Mouse (Mus musculus): ENCODE measurements around the gene Gm39566.
A peak's percentile ranks its signal among the peaks of the same experiment; 100 is the strongest.

The Gm39566 gene

DNA sequence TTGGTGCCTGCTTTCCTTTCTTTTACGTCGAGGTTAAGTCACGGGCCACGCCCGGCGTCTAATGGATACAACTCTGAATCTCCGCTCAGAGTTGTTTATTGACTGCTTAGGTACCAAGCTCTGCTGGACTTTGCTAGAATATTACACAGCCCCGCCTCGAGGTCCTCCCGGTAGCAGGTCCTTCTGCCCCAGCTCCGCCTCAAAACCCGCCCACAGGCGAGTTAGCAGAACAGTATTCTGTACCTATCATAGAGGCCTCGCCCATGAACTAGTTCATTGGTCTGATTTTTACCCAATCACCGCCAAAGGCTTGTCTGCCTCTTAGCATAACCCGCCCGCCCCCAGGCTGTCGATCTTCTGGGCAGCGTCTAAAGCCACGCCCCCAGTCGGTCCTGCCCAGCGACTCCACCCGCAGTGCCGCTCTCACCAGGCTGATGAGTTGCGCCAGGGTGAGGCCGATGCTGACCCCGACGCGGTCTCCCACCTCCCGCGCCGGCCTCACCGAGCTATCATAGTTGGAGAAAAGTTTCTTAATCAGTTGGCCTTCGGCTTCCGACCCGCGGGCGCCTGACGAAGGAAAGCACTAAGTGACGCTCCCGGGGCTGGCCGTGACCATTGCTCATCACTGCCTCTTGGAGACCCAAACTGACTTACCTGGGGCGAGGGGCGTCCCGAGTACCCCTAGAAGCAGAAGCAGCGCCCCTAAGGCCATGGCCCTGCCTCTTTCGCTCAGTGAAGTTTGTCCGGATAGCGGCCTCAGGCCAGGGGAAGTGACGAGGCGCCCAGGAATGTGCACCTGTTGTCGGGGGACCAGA is 19.7 kb downstream of the Gm39566 start, which contains the start of gene Chrnb1:
TSS of gene Chrnb1 (minus strand) at position 776 of the 815 bp plus-strand sequence.
- DNase-seq (ENCODE audit: low read depth, low spot score), result peak; percentile 97
- no peaks in the 10 kb centered on the region for H3K36me3 ChIP-seq (ENCODE audit: control insufficient read depth, insufficient read depth, low read length, poor library complexity, severe bottlenecking)
- H3K27me3 ChIP-seq (ENCODE audit: control insufficient read depth, insufficient read depth, low read length, poor library complexity, severe bottlenecking), result no peaks in the 10 kb centered on the region

DNA sequence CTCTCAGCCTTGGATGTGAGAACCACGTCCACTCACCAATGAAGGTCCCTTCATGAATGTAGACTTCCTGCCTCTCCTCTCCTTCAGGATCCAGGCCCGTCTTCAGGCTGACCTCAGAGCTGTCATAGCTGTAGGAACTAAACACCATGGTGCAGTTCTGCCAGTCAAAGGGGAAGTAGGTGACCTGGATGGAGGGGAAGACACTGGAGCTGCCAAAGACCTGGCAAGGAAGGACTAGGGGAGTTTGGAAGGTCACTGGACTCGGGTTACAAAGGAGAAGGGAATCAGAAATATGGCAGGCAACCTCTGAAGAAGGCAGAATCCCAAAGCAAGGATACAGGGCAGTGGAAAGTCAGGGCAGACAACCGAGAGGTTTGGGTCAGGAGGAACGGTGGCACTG is 21.7 kb downstream of the Gm39566 start:
- Histone ChIP-seq H3K27me3 (ENCODE audit: control insufficient read depth, insufficient read depth, low read length, poor library complexity, severe bottlenecking) (no peaks in the 10 kb centered on the region), H3K36me3 (ENCODE audit: control insufficient read depth, insufficient read depth, low read length, poor library complexity, severe bottlenecking) (no peaks in the 10 kb centered on the region)
- no peak for DNase-seq (ENCODE audit: low read depth, low spot score)

DNA sequence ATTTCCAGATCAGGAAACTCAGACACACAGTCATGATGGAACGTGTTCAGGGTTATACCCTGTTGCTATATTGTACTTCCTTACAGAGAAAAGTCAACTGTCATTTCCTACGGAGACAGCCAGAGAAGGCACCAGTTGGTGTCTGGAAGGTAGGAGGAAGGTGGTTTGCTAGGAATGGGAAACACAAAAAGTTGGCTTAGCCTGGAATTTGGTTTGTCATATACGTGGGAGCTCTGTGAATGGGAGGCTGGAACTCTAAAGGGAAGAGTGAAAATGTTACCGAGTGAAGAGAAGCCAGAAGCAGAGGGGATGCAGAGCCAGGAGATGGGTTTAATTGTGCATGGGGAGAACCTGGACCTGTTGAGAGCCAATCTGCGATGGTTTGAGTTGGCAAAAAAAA is 23.7 kb downstream of the Gm39566 start:
- no peak for DNase-seq (ENCODE audit: low read depth, low spot score)
- Histone ChIP-seq H3K27me3 (ENCODE audit: control insufficient read depth, insufficient read depth, low read length, poor library complexity, severe bottlenecking) (no peaks in the 10 kb centered on the region), H3K36me3 (ENCODE audit: control insufficient read depth, insufficient read depth, low read length, poor library complexity, severe bottlenecking) (no peaks in the 10 kb centered on the region)

DNA sequence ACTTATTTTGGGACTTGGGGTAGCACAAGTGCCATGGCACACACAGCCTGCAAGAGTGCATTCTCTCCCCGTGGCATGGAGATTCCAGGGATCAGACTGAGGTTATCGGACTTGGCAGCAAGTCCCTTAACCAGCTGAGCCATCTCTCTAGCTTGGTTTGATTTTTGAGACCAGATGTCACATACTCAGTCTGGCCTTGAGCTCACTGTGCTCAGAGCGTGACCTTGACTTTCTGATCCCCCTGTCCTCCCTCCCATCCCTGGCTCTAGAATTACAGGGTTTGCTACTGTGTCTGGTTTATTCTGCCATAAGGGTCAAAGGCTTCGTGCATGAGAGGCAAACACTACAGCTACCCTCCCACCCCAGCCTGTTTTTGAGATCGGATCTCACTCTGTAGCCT is 25.7 kb downstream of the Gm39566 start:
- no peak for DNase-seq (ENCODE audit: low read depth, low spot score)
- no peaks in the 10 kb centered on the region for H3K27me3 ChIP-seq (ENCODE audit: control insufficient read depth, insufficient read depth, low read length, poor library complexity, severe bottlenecking)
- H3K36me3 ChIP-seq (ENCODE audit: control insufficient read depth, insufficient read depth, low read length, poor library complexity, severe bottlenecking), result no peaks in the 10 kb centered on the region

DNA sequence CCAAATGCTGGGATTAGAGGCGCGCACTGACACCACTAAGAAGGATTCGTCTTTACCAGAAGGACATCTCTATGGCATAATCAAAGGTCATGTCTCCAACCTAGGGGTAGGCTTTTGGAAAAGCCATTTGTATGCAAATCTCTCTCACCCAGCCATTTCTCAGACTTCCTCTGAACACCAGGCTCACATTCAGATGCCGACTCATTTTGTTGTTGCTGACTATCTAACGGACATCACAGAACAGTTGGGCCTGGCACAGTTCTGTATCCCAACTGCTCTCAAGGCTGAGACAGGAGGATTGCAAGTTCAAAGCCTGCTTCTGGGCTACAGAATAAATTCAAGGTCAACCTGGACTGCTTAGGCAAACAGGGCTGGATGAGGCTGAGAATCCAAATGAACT is 27.8 kb downstream of the Gm39566 start:
- no peaks in the 10 kb centered on the region for H3K36me3 ChIP-seq (ENCODE audit: control insufficient read depth, insufficient read depth, low read length, poor library complexity, severe bottlenecking)
- DNase-seq (ENCODE audit: low read depth, low spot score), result no peak
- H3K27me3 ChIP-seq (ENCODE audit: control insufficient read depth, insufficient read depth, low read length, poor library complexity, severe bottlenecking), result no peaks in the 10 kb centered on the region

DNA sequence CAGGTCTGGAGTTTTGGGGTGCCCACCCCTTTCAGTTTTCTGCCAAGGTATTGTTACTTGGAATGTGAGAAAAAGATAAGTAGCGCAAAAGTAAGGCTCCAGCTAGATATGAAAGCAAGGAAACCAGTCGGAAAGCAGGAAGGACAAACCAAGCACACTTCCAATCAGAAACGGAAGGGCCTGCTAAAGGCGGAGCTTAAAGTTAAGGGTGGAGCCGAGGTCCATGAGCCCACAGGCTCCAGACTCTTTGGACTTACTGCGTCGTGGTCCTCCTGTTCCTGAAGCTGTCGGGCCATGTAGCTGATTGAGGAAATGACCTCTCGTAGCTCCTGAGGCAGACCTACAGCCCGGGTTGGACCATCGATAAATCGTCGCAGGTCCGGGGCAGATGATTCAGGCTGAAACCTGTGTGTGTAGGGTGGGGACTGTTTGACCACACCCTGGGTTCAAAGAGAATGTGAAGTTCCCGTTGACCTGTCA is 30.3 kb downstream of the Gm39566 start:
- no peaks in the 10 kb centered on the region for H3K27me3 ChIP-seq (ENCODE audit: control insufficient read depth, insufficient read depth, low read length, poor library complexity, severe bottlenecking)
- DNase-seq (ENCODE audit: low read depth, low spot score), result no peak
- H3K36me3 ChIP-seq (ENCODE audit: control insufficient read depth, insufficient read depth, low read length, poor library complexity, severe bottlenecking), result no peaks in the 10 kb centered on the region

DNA sequence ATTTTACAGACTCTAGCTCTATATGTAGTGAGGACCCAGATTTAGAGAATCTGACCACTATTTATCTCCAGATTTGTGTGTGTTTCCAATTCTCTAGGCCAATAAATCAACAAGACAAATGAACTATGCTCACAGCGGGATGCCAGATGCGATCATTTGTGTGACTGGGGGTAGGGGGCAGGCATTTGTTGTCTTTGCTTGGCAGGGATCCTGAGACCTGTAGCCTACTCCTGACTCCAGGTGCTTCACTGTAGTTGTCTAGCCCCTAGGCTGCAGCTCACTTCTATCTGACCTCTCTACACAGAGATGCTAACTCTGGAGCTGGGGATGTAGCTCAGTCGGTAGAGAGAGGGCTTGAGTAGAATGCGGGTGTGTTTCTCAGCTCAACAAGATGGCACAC is 33.3 kb downstream of the Gm39566 start:
- H3K27me3 ChIP-seq (ENCODE audit: control insufficient read depth, insufficient read depth, low read length, poor library complexity, severe bottlenecking), result no peaks in the 10 kb centered on the region
- H3K36me3 ChIP-seq (ENCODE audit: control insufficient read depth, insufficient read depth, low read length, poor library complexity, severe bottlenecking), result no peaks in the 10 kb centered on the region; the same call in 1 of the 2 replicates
- DNase-seq (ENCODE audit: low read depth, low spot score), result no peak

DNA sequence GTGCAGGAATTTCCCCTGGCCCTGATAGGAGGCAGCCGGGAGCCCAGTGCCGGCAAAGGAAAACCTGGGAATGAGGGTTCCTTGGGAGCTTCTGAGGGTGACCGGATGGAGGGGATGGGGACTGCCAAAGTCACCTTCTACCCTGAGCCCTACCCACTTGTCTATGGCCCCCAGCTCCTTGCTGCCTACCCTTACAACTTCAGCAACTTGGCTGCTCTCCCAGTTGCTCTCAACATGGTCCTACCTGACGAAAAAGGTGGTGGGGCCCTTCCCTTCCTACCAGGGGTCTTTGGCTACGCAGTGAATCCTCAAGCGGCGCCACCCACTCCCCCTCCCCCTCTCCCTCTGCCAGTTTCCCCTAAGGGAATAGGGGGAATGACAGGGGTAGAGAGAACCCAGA is 36.1 kb downstream of the Gm39566 start:
- Histone ChIP-seq H3K36me3 (ENCODE audit: control insufficient read depth, insufficient read depth, low read length, poor library complexity, severe bottlenecking) (no peaks in the 10 kb centered on the region; the same call in 1 of the 2 replicates), H3K27me3 (ENCODE audit: control insufficient read depth, insufficient read depth, low read length, poor library complexity, severe bottlenecking) (no peaks in the 10 kb centered on the region)
- DNase-seq (ENCODE audit: low read depth, low spot score), result no peak

DNA sequence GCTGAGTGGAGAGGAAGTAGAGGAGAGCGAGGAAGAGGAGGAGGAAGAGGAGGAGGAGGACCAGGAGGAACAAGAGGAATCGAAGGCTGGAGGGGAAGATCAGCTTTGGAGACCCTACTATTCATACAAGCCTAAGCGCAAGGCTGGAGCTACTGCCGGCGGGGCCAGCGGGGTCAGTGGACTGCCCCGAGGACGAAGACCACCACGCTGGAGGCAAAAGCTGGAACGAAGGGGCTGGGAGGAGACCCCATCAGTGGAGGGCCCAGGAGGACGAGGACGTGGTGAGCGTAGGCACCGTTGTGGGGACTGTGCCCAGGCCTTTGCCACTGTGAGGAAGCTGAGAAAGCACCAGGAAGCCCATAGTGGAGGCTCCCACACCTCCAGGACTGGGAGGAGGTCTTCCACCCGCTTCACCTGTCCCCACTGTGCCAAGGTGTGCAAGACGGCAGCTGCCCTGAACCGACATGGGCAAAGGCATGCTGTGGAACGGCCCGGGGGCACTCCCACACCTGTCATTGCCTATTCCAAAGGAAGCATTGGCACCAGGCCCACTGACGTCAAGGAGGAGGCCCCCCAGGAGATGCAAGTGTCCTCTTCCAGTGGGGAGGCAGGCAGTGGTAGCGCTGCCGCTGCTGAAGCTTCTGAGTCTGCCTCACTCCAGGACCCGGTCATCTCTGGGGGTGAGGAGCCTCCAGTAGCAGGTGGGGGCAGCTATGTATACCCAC is 36.7 kb downstream of the Gm39566 start:
- Histone ChIP-seq H3K36me3 (ENCODE audit: control insufficient read depth, insufficient read depth, low read length, poor library complexity, severe bottlenecking) (no peaks in the 10 kb centered on the region; the same call in 1 of the 2 replicates), H3K27me3 (ENCODE audit: control insufficient read depth, insufficient read depth, low read length, poor library complexity, severe bottlenecking) (no peaks in the 10 kb centered on the region)
- no peak for DNase-seq (ENCODE audit: low read depth, low spot score)

DNA sequence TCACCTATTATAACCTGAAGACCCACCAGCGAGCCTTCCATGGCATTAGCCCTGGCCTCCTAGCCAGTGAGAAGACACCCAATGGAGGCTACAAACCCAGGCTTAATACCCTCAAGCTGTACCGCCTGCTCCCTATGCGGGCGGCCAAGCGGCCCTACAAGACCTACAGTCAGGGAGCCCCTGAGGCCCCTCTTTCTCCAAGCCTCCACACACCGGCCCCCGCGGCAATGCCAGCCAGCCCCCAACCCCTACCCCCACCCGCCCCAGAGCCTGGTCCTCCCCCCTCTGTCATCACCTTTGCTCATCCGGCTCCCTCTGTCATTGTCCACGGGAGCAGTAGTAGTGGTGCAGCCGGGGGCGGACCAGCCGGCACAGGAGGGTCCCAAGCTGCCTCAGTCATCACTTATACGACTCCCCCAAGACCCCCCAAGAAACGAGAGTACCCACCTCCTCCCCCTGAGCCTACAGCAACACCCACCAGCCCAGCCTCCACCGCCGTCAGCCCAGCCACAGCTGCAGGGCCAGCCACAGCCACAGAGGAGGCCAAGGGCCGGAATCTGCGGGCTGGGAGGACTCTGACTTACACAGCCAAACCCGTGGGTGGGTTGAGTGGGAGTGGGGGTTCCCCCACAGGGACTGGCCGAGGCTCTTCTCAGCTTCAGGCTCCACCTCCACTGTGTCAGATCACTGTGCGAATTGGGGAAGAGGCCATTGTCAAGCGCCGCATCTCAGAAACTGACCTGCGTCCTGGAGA is 37.4 kb downstream of the Gm39566 start:
- H3K36me3 ChIP-seq (ENCODE audit: control insufficient read depth, insufficient read depth, low read length, poor library complexity, severe bottlenecking), result no peaks in the 10 kb centered on the region; the same call in 1 of the 2 replicates
- H3K27me3 ChIP-seq (ENCODE audit: control insufficient read depth, insufficient read depth, low read length, poor library complexity, severe bottlenecking), result no peaks in the 10 kb centered on the region
- DNase-seq (ENCODE audit: low read depth, low spot score), result peak; percentile 43

DNA sequence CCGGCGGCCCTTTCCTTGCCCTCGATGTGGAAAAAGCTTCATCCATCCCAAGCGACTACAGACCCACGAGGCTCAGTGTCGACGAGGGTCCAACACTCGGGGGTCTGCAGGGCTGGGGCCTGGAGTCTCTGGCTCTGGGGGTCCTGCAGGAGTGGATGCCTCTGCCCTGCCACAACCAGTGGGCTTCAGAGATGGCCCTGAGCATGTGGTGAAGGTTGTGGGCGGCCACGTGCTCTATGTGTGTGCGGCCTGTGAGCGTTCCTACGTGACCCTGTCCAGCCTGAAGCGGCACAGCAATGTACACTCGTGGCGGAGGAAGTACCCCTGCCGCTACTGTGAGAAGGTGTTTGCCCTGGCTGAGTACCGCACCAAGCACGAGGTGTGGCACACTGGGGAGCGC is 38.6 kb downstream of the Gm39566 start:
- Histone ChIP-seq H3K36me3 (ENCODE audit: control insufficient read depth, insufficient read depth, low read length, poor library complexity, severe bottlenecking) (no peaks in the 10 kb centered on the region; the same call in 1 of the 2 replicates), H3K27me3 (ENCODE audit: control insufficient read depth, insufficient read depth, low read length, poor library complexity, severe bottlenecking) (no peaks in the 10 kb centered on the region)
- DNase-seq (ENCODE audit: low read depth, low spot score), result no peak

DNA sequence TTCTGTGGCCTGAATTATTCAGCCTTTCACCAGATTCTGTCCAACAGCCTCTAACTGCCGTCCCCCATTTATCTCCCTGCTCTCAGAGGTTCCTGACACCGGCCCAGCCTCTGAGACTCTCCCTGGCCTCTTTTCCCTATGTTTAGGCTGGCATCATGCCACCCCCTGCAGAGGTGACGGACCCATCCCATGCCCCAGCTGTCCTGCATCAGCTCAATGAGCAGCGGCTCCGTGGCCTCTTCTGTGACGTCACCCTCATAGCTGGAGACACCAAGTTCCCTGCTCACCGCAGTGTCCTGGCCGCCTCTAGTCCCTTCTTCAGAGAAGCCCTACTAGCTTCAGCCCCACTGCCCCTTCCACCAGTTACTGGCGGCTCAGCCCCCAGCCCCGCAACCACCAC is 39.4 kb downstream of the Gm39566 start:
- no peak for DNase-seq (ENCODE audit: low read depth, low spot score)
- Histone ChIP-seq H3K36me3 (ENCODE audit: control insufficient read depth, insufficient read depth, low read length, poor library complexity, severe bottlenecking) (no peaks in the 10 kb centered on the region; the same call in 1 of the 2 replicates), H3K27me3 (ENCODE audit: control insufficient read depth, insufficient read depth, low read length, poor library complexity, severe bottlenecking) (no peaks in the 10 kb centered on the region)

DNA sequence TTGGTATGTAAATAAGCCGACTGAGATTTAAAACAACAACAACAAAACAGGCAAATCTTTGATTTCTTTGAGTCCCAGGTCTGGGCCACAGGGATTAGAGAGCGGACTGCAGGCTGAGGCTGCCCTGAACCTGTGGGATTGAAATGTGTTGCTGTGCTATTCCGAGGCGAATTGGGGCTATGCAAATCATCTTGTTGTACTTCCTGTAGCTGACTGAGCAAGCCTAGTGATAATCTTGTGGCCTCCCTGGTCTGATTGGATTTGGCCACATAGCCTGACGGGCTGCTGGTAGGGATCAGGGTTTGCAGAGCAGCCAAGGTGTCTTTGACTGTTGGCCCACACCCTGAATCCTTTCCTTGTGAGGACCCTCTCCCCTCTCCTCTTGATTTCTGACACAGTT is 40.1 kb downstream of the Gm39566 start:
- peak; percentile 55 for DNase-seq (ENCODE audit: low read depth, low spot score)
- H3K36me3 ChIP-seq (ENCODE audit: control insufficient read depth, insufficient read depth, low read length, poor library complexity, severe bottlenecking), result no peaks in the 10 kb centered on the region; the same call in 1 of the 2 replicates
- H3K27me3 ChIP-seq (ENCODE audit: control insufficient read depth, insufficient read depth, low read length, poor library complexity, severe bottlenecking), result no peaks in the 10 kb centered on the region

DNA sequence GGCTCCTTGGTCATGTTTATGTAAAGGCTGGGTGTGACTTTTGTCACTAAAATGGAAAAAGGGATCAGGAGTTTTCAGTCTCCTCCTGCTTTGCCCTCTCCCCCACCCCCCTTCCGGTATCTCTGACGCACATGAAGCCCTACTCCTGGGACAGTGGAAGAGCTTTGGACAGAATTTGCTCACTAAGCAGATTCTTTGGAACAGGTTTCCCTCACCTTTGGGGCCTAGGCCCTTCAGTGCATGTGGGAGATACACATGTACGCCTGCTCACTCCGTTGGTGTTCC is 47.5 kb downstream of the Gm39566 start:
- Histone ChIP-seq H3K27me3 (ENCODE audit: control insufficient read depth, insufficient read depth, low read length, poor library complexity, severe bottlenecking) (no peaks in the 10 kb centered on the region), H3K36me3 (ENCODE audit: control insufficient read depth, insufficient read depth, low read length, poor library complexity, severe bottlenecking) (no peaks in the 10 kb centered on the region)
- no peak for DNase-seq (ENCODE audit: low read depth, low spot score)
